In genomic region chrX:134648031-134648692, GRCm38 (mm10) we compare ENCODE assay signal across 8 mouse cellular contexts. TPM values are rescaled to one million over a fixed set of nuclear protein-coding genes. Genes with fewer than 3 reads are reported as not detected.
DNase-seq lines count a peak whose midpoint lies in the region; ATAC-seq and TF ChIP-seq lines count a peak whose summit lies in the region.

No protein-coding gene starts in this region.

- no peak overlapping the region for H3K9ac ChIP-seq in heart, adult 2 months (ENCODE audit: low read depth, low read length)
- no peak overlapping the region for H3K9ac ChIP-seq in limb, embryonic 11.5 days (ENCODE audit: low read length)
- H3K9ac ChIP-seq in midbrain, postnatal 0 days (replicated peaks; ENCODE audit: low read length, poor library complexity, severe bottlenecking): no peak overlapping the region

- 0 out of 2 replicates have a peak, but pooled peaks have one; percentile 47 for ATAC-seq in limb, embryonic 11.5 days (ENCODE audit: insufficient number of reproducible peaks, low FRiP score, low TSS enrichment, low read depth)
- ATAC-seq in midbrain, postnatal 0 days (ENCODE audit: low FRiP score): peak; percentile 85

- 16% methylated on average over 11 of the region's 11 CpGs for WGBS in heart, adult 2 months
- 20% methylated on average over 11 of the region's 11 CpGs for WGBS in limb, embryonic 11.5 days
- 16% methylated on average over 11 of the region's 11 CpGs for WGBS in midbrain, postnatal 0 days

- no peaks in the 10 kb centered on the region for H3K79me2 ChIP-seq in heart, adult 2 months (replicated peaks; ENCODE audit: control insufficient read depth, insufficient read depth, low read length)

- no peaks in the 10 kb centered on the region for H3K9me3 ChIP-seq in limb, embryonic 11.5 days (ENCODE audit: control insufficient read depth, low read length)
- no peaks in the 10 kb centered on the region for H3K9me3 ChIP-seq in midbrain, postnatal 0 days (ENCODE audit: low read length)

- H3K4me1 ChIP-seq in heart, adult 2 months (ENCODE audit: control insufficient read depth, insufficient read depth, low read length): no peaks in the 10 kb centered on the region
- H3K4me1 ChIP-seq in limb, embryonic 11.5 days (ENCODE audit: control insufficient read depth, insufficient read depth, low read length): no peaks in the 10 kb centered on the region
- no peaks in the 10 kb centered on the region for H3K4me1 ChIP-seq in midbrain, postnatal 0 days (ENCODE audit: insufficient read depth, low read length)

- no peaks in the 10 kb centered on the region for H3K27me3 ChIP-seq in heart, adult 2 months (ENCODE audit: control insufficient read depth, insufficient read depth, low read length)
- no peaks in the 10 kb centered on the region for H3K27me3 ChIP-seq in limb, embryonic 11.5 days (ENCODE audit: control insufficient read depth, insufficient read depth, low read length)
- H3K27me3 ChIP-seq in midbrain, postnatal 0 days (ENCODE audit: insufficient read depth, low read length): no peaks in the 10 kb centered on the region

- H3K4me2 ChIP-seq in limb, embryonic 11.5 days (ENCODE audit: low read depth, severe bottlenecking): no peak overlapping the region
- H3K4me2 ChIP-seq in midbrain, postnatal 0 days (ENCODE audit: low read depth, low read length, poor library complexity, severe bottlenecking): no peak overlapping the region

- TF ChIP-seq EP300 in heart, adult 2 months (IDR thresholded peaks at IDR 0.05; ENCODE audit: insufficient read depth, low read depth, low read length): no peak

- DNase-seq in 3134 (ENCODE audit: extremely low read depth, insufficient read length, low spot score): peak; percentile 19
- peak; percentile 49 for DNase-seq in adrenal gland, adult 2 months
- peak; percentile 71 for DNase-seq in embryo, embryonic 9.5 days (ENCODE audit: extremely low spot score)
- peak; percentile 53 to 64 for DNase-seq in heart, adult 2 months
- DNase-seq in kidney, adult 9 months: peak; percentile 79
- DNase-seq in limb, embryonic 11.5 days (ENCODE audit: low spot score): peak; percentile 89
- peak; percentile 92 for DNase-seq in midbrain, postnatal 0 days (ENCODE audit: low spot score)
- DNase-seq in spleen, postnatal 14 days (ENCODE audit: low spot score in 2 of 2): peak; percentile 17 to 52

- H3K4me3 ChIP-seq in heart, adult 2 months: no peak overlapping the region
- no peak overlapping the region for H3K4me3 ChIP-seq in limb, embryonic 11.5 days (ENCODE audit: low read depth, low read length)
- H3K4me3 ChIP-seq in midbrain, postnatal 0 days (ENCODE audit: low read depth, low read length): no peak overlapping the region

- TF ChIP-seq CTCF in heart, adult 2 months (IDR thresholded peaks at IDR 0.05): peak; percentile 87
- peak; percentile 79 for TF ChIP-seq CTCF in midbrain, postnatal 0 days (IDR thresholded peaks at IDR 0.05)

- H3K27ac ChIP-seq in heart, adult 2 months: no peak overlapping the region
- H3K27ac ChIP-seq in limb, embryonic 11.5 days (replicated peaks; ENCODE audit: low read depth, low read length): no peak overlapping the region
- H3K27ac ChIP-seq in midbrain, postnatal 0 days (ENCODE audit: low read depth, low read length): no peak overlapping the region

- no peaks in the 10 kb centered on the region for H3K36me3 ChIP-seq in heart, adult 2 months (ENCODE audit: control insufficient read depth, insufficient read depth, low read length)
- H3K36me3 ChIP-seq in limb, embryonic 11.5 days (ENCODE audit: control insufficient read depth, insufficient read depth, low read length): no peaks in the 10 kb centered on the region
- no peaks in the 10 kb centered on the region for H3K36me3 ChIP-seq in midbrain, postnatal 0 days (ENCODE audit: insufficient read depth, low read length)

- no peak for TF ChIP-seq POLR2A in heart, adult 2 months (IDR thresholded peaks at IDR 0.05; ENCODE audit: insufficient read depth, low read depth, low read length)

- intact Hi-C loops in heart, adult 2 months (cut with DNase I): loop anchor here (2.0 to 5.0 kb wide), 3 partner anchors 39 to 265 kb away; partner anchors contain the start of genes Armcx1 and Armcx4

RNA-seq across cellular contexts. Expression of gene Armcx4, which starts 38.2 kb away (rescaled TPM):
- 10 to 100 TPM in 1 of 2 experiments, 1 to 10 TPM in 1; 9.1 to 14.9 TPM for total RNA-seq in adrenal gland, adult 2 months (2021)
- polyA plus RNA-seq in adrenal gland, adult 2 months (2012; rRNA removed): 0.51 and 0.56 TPM in 2 replicates
- total RNA-seq in heart, adult 2 months (2021): 1 to 10 TPM; 8.1 to 9.2 TPM
- 1.0 and 1.8 TPM in 2 replicates for polyA plus RNA-seq in heart, adult 2 months (2012; rRNA removed)
- polyA plus RNA-seq in limb, embryonic 11.5 days (2014; fragmentation: Nextera tagmentation; extraction: Ambion mirVana): 6.3 and 6.9 TPM in 2 replicates
- 15.0 and 21.4 TPM in 2 replicates for total RNA-seq in midbrain, postnatal 0 days (2014; rRNA removed)
- 4.5 and 6.0 TPM in 2 replicates for polyA plus RNA-seq in midbrain, postnatal 0 days (2015; fragmentation: Nextera tagmentation; extraction: Ambion mirVana)

RNA-seq across cellular contexts. Expression of gene Hnrnph2, which starts 47.2 kb away (rescaled TPM):
- 100 to 1,000 TPM in 1 of 2 experiments, 10 to 100 TPM in 1; 99.9 to 107 TPM for total RNA-seq in adrenal gland, adult 2 months (2021)
- 2.1 TPM in 2 replicates for polyA plus RNA-seq in adrenal gland, adult 2 months (2012; rRNA removed)
- total RNA-seq in heart, adult 2 months (2021): 10 to 100 TPM; 63.7 to 74.4 TPM
- polyA plus RNA-seq in heart, adult 2 months (2012; rRNA removed): 14.4 and 34.6 TPM in 2 replicates
- polyA plus RNA-seq in limb, embryonic 11.5 days (2014; fragmentation: Nextera tagmentation; extraction: Ambion mirVana): 144 and 172 TPM in 2 replicates
- 42.4 and 48.6 TPM in 2 replicates for total RNA-seq in midbrain, postnatal 0 days (2014; rRNA removed)
- polyA plus RNA-seq in midbrain, postnatal 0 days (2015; fragmentation: Nextera tagmentation; extraction: Ambion mirVana): 109 and 116 TPM in 2 replicates

RNA-seq across cellular contexts. Expression of gene Gla, which starts 47.2 kb away (rescaled TPM):
- 10 to 100 TPM; 13.5 to 16.4 TPM for total RNA-seq in adrenal gland, adult 2 months (2021)
- polyA plus RNA-seq in adrenal gland, adult 2 months (2012; rRNA removed): 0.91 and 1.1 TPM in 2 replicates
- 1 to 10 TPM; 1.7 TPM for total RNA-seq in heart, adult 2 months (2021)
- polyA plus RNA-seq in heart, adult 2 months (2012; rRNA removed): 0.84 and 1.6 TPM in 2 replicates
- 4.0 and 5.1 TPM in 2 replicates for polyA plus RNA-seq in limb, embryonic 11.5 days (2014; fragmentation: Nextera tagmentation; extraction: Ambion mirVana)
- 5.0 and 7.6 TPM in 2 replicates for total RNA-seq in midbrain, postnatal 0 days (2014; rRNA removed)
- polyA plus RNA-seq in midbrain, postnatal 0 days (2015; fragmentation: Nextera tagmentation; extraction: Ambion mirVana): 4.6 and 5.1 TPM in 2 replicates

Comparison
In these comparisons a context has a peak if more than half of its experiments do, and no peak if none do; other contexts are left out.
1. DNase-seq: peak in every context shown above with its lines; median percentile 92 in midbrain, postnatal 0 days; 89 in limb, embryonic 11.5 days; 79 in kidney, adult 9 months; 71 in embryo, embryonic 9.5 days; 58 in heart, adult 2 months; 49 in adrenal gland, adult 2 months; 34 in spleen, postnatal 14 days; 19 in 3134.